Mouse (Mus musculus) left cerebral cortex, adult 2 months (tissue): ENCODE data around the gene Hoxa3. TPM values are rescaled to one million over a fixed set of nuclear protein-coding genes. Genes with fewer than 3 reads are reported as not detected.

ENCODE experiments used
- DNase-seq, 2 experiments: peaks; one replicate each; pipeline ENCODE4 v3.0.0; 2021 to 2022; ENCODE audit warnings: low spot score in 2 of 2, mixed read lengths in 1 of 2; ENCODE audit errors: extremely low spot score in 1 of 2
- H3K27ac ChIP-seq: fragments of 200-600 bp; 2 replicates; pipeline ENCODE4 v1.8.1; 2022
- H3K4me3 ChIP-seq: fragments of 200-600 bp; 2 replicates; pipeline ENCODE4 v1.8.1; 2022
- CTCF ChIP-seq: fragments of 200-600 bp; IDR thresholded peaks from 2 replicates; pipeline ENCODE4 v1.8.1; 2022; ENCODE audit warnings: antibody characterized with exemption, mild to moderate bottlenecking, moderate library complexity
- intact Hi-C: fragments of 180-260 bp; cut with DNase I; formaldehyde crosslinking; loops from one replicate; pipeline ENCODE4 v1.15.1; 2025
- total RNA-seq, 2 experiments: library from RNA; stranded (reverse); gene quantifications; 2 replicates each; pipeline ENCODE4 v1.2.3; 2021

Gene Hoxa3
- total RNA-seq, 2 experiments from 2014 or later = not detected

GRCm38 (mm10) chr6:52215070-52215469 is 1.9 kb upstream of the Hoxa3 start:
- intact Hi-C loops = loop anchor here (5.0 kb wide), 1 partner anchor 208 kb away; no protein-coding TSS in a partner anchor

GRCm38 (mm10) chr6:52214271-52214670 is 1.1 kb upstream of the Hoxa3 start:
- no peak overlapping the region for H3K4me3 ChIP-seq
- TF ChIP-seq CTCF = no peak
- DNase-seq = no peak
- H3K27ac ChIP-seq = no peak overlapping the region
- intact Hi-C loops = no loop called here

More at GRCm38 (mm10) chr6:52215070-52215469, 1.9 kb upstream of the Hoxa3 start:
- no peak for TF ChIP-seq CTCF
- H3K4me3 ChIP-seq = no peak overlapping the region
- H3K27ac ChIP-seq = no peak overlapping the region
- DNase-seq = no peak

GRCm38 (mm10) chr6:52212556-52213118 is 499 bp downstream of the Hoxa3 start:
- Histone ChIP-seq H3K4me3 (no peak overlapping the region), H3K27ac (no peak overlapping the region)
- DNase-seq = no peak
- intact Hi-C loops = loop anchor here (1.0 kb wide), 1 partner anchor 1031 kb away; no protein-coding TSS in a partner anchor
- no peak for TF ChIP-seq CTCF

GRCm38 (mm10) chr6:52211961-52212360 is 1.2 kb downstream of the Hoxa3 start:
- intact Hi-C loops = no loop called here
- no peak for DNase-seq
- Histone ChIP-seq H3K27ac (no peak overlapping the region), H3K4me3 (no peak overlapping the region)
- no peak for TF ChIP-seq CTCF

GRCm38 (mm10) chr6:52211170-52211935 is 1.8 kb downstream of the Hoxa3 start:
- TF ChIP-seq CTCF = peak; percentile 87
- peak; percentile 42 to 58 for DNase-seq
- intact Hi-C loops = no loop called here
- H3K27ac ChIP-seq = no peak overlapping the region
- H3K4me3 ChIP-seq = no peak overlapping the region

- no peak overlapping the region for H3K4me3 ChIP-seq
- no peak overlapping the region for H3K27ac ChIP-seq
Observed at GRCm38 (mm10) chr6:52209685-52210046, 3.5 kb downstream of the Hoxa3 start.

GRCm38 (mm10) chr6:52208868-52209684 is 4.1 kb downstream of the Hoxa3 start:
- no peak for DNase-seq
- intact Hi-C loops = no loop called here
- no peak overlapping the region for H3K27ac ChIP-seq
- TF ChIP-seq CTCF = no peak
- no peak overlapping the region for H3K4me3 ChIP-seq

More at GRCm38 (mm10) chr6:52209685-52210046, 3.5 kb downstream of the Hoxa3 start:
- no peak for DNase-seq
- TF ChIP-seq CTCF = no peak
- intact Hi-C loops = no loop called here

GRCm38 (mm10) chr6:52208072-52208867 is 4.9 kb downstream of the Hoxa3 start, which contains the start of gene Hoxa6:
TSS of gene Hoxa6 (minus strand) at chr6:52208722.
- TF ChIP-seq CTCF = no peak
- Histone ChIP-seq H3K4me3 (no peak within 1 kb of the TSS), H3K27ac (no peak within 1 kb of the TSS)

GRCm38 (mm10) chr6:52207684-52207976 is 5.5 kb downstream of the Hoxa3 start:
- Histone ChIP-seq H3K4me3 (no peak overlapping the region), H3K27ac (no peak overlapping the region)
- no peak for DNase-seq
- intact Hi-C loops = no loop called here
- no peak for TF ChIP-seq CTCF

More at GRCm38 (mm10) chr6:52208072-52208867, 4.9 kb downstream of the Hoxa3 start, which contains the start of gene Hoxa6:
- DNase-seq = no peak
- intact Hi-C loops = no loop called here

- DNase-seq = no peak
- Histone ChIP-seq H3K27ac (no peak overlapping the region), H3K4me3 (no peak overlapping the region)
- TF ChIP-seq CTCF = no peak
- intact Hi-C loops = no loop called here
Observed at GRCm38 (mm10) chr6:52206882-52207683, 6.1 kb downstream of the Hoxa3 start.
